Mouse (Mus musculus): ENCODE results near the gene Grk5. TPM values are rescaled to one million over a fixed set of nuclear protein-coding genes. Genes with fewer than 3 reads are reported as not detected.

Grk5 gene
- polyA plus RNA-seq, 1 experiment from 2014 or later: 1.1 TPM

GRCm38 (mm10) chr19:60972281-60973015 is 82.9 kb downstream of the Grk5 start:
- TF ChIP-seq CTCF (IDR thresholded peaks at IDR 0.05; ENCODE audit: low read depth) (no peak), EP300 (optimal IDR thresholded peaks at IDR 0.05) (no peak)
- no peak for DNase-seq (ENCODE audit: low spot score)
- WGBS: 76% methylated on average over 1 of the region's 1 CpGs

GRCm38 (mm10) chr19:60973508-60973907 is 84.0 kb downstream of the Grk5 start:
- H3K27ac ChIP-seq (replicated peaks): no peak overlapping the region

More at GRCm38 (mm10) chr19:60972281-60973015, 82.9 kb downstream of the Grk5 start:
- Histone ChIP-seq H3K9ac (ENCODE audit: low read length) (no peak overlapping the region), H3K4me3 (ENCODE audit: low read depth, low read length) (no peak overlapping the region), H3K4me2 (replicated peaks; ENCODE audit: low read depth) (no peak overlapping the region), H3K36me3 (ENCODE audit: control insufficient read depth, insufficient read depth, low read length) (no peaks in the 10 kb centered on the region), H3K9me3 (ENCODE audit: control insufficient read depth, low read length) (no peaks in the 10 kb centered on the region), H3K27ac (replicated peaks) (no peak overlapping the region), H3K4me1 (replicated peaks; ENCODE audit: control insufficient read depth, insufficient read depth) (no peaks in the 10 kb centered on the region), H3K27me3 (ENCODE audit: control insufficient read depth, insufficient read depth, low read length) (no peaks in the 10 kb centered on the region)
- no peak for ATAC-seq (ENCODE audit: low FRiP score, low TSS enrichment)

GRCm38 (mm10) chr19:60979581-60979980 is 90.0 kb downstream of the Grk5 start:
- no peaks in the 10 kb centered on the region for H3K36me3 ChIP-seq (ENCODE audit: control insufficient read depth, insufficient read depth, low read length)
- WGBS: 78% methylated on average over 1 of the region's 1 CpGs
- no peak overlapping the region for H3K4me3 ChIP-seq (ENCODE audit: low read depth, low read length)
- DNase-seq (ENCODE audit: low spot score) (no peak), ATAC-seq (ENCODE audit: low FRiP score, low TSS enrichment) (no peak)
- no peaks in the 10 kb centered on the region for H3K27me3 ChIP-seq (ENCODE audit: control insufficient read depth, insufficient read depth, low read length)
- H3K9ac ChIP-seq (ENCODE audit: low read length): no peak overlapping the region
- no peak overlapping the region for H3K27ac ChIP-seq (replicated peaks)
- no peak overlapping the region for H3K4me2 ChIP-seq (replicated peaks; ENCODE audit: low read depth)
- TF ChIP-seq EP300 (optimal IDR thresholded peaks at IDR 0.05) (no peak), CTCF (IDR thresholded peaks at IDR 0.05; ENCODE audit: low read depth) (no peak)
- no peaks in the 10 kb centered on the region for H3K9me3 ChIP-seq (ENCODE audit: control insufficient read depth, low read length)
- no peaks in the 10 kb centered on the region for H3K4me1 ChIP-seq (replicated peaks; ENCODE audit: control insufficient read depth, insufficient read depth)

More at GRCm38 (mm10) chr19:60973508-60973907, 84.0 kb downstream of the Grk5 start:
- no peaks in the 10 kb centered on the region for H3K9me3 ChIP-seq (ENCODE audit: control insufficient read depth, low read length)
- no peak overlapping the region for H3K4me3 ChIP-seq (ENCODE audit: low read depth, low read length)
- H3K27me3 ChIP-seq (ENCODE audit: control insufficient read depth, insufficient read depth, low read length): no peaks in the 10 kb centered on the region
- TF ChIP-seq EP300 (optimal IDR thresholded peaks at IDR 0.05): no peak
- no peak for TF ChIP-seq CTCF (IDR thresholded peaks at IDR 0.05; ENCODE audit: low read depth)
- DNase-seq (ENCODE audit: low spot score) (no peak), ATAC-seq (ENCODE audit: low FRiP score, low TSS enrichment) (no peak)
- H3K36me3 ChIP-seq (ENCODE audit: control insufficient read depth, insufficient read depth, low read length): no peaks in the 10 kb centered on the region
- WGBS: 83% methylated on average over 2 of the region's 2 CpGs
- no peak overlapping the region for H3K4me2 ChIP-seq (replicated peaks; ENCODE audit: low read depth)
- no peaks in the 10 kb centered on the region for H3K4me1 ChIP-seq (replicated peaks; ENCODE audit: control insufficient read depth, insufficient read depth)
- H3K9ac ChIP-seq (ENCODE audit: low read length): no peak overlapping the region

GRCm38 (mm10) chr19:60981391-60981790 is 91.8 kb downstream of the Grk5 start:
- Histone ChIP-seq H3K36me3 (ENCODE audit: control insufficient read depth, insufficient read depth, low read length) (no peaks in the 10 kb centered on the region), H3K4me3 (ENCODE audit: low read depth, low read length) (no peak overlapping the region), H3K9me3 (ENCODE audit: control insufficient read depth, low read length) (no peaks in the 10 kb centered on the region), H3K27me3 (ENCODE audit: control insufficient read depth, insufficient read depth, low read length) (no peaks in the 10 kb centered on the region), H3K9ac (ENCODE audit: low read length) (no peak overlapping the region), H3K4me2 (replicated peaks; ENCODE audit: low read depth) (no peak overlapping the region), H3K27ac (replicated peaks) (no peak overlapping the region), H3K4me1 (replicated peaks; ENCODE audit: control insufficient read depth, insufficient read depth) (no peaks in the 10 kb centered on the region)
- DNase-seq (ENCODE audit: low spot score): no peak
- ATAC-seq (ENCODE audit: low FRiP score, low TSS enrichment): no peak
- TF ChIP-seq CTCF (IDR thresholded peaks at IDR 0.05; ENCODE audit: low read depth): no peak
- no peak for TF ChIP-seq EP300 (optimal IDR thresholded peaks at IDR 0.05)
- 84% methylated on average over 5 of the region's 5 CpGs for WGBS

DNA sequence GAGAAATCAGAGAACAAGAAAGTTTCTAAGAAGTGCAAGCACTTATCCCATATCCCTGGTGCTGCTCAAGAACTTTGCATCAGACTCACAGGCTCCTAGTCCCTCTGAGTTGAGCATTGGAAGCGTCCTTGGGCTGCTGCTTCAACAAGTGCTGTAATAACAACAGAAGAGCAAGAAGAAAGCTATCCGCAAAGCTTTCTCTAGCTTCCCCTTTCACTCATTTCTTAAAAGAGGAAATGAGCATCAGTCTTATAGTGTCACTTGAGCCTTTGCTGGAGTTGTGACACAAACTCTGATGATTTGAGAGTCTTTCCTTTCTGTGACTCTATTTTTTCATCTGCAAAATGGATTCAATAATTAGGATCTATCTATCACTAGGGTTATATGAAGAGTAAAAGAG is 92.3 kb downstream of the Grk5 start:
- Histone ChIP-seq H3K27ac (replicated peaks) (no peak overlapping the region), H3K36me3 (ENCODE audit: control insufficient read depth, insufficient read depth, low read length) (no peaks in the 10 kb centered on the region), H3K9ac (ENCODE audit: low read length) (no peak overlapping the region), H3K4me1 (replicated peaks; ENCODE audit: control insufficient read depth, insufficient read depth) (no peaks in the 10 kb centered on the region), H3K9me3 (ENCODE audit: control insufficient read depth, low read length) (no peaks in the 10 kb centered on the region), H3K27me3 (ENCODE audit: control insufficient read depth, insufficient read depth, low read length) (no peaks in the 10 kb centered on the region), H3K4me3 (ENCODE audit: low read depth, low read length) (no peak overlapping the region), H3K4me2 (replicated peaks; ENCODE audit: low read depth) (no peak overlapping the region)
- TF ChIP-seq CTCF (IDR thresholded peaks at IDR 0.05; ENCODE audit: low read depth): no peak
- no peak for TF ChIP-seq EP300 (optimal IDR thresholded peaks at IDR 0.05)
- DNase-seq (ENCODE audit: low spot score) (no peak), ATAC-seq (ENCODE audit: low FRiP score, low TSS enrichment) (no peak)
- 74% methylated on average over 2 of the region's 2 CpGs for WGBS

DNA sequence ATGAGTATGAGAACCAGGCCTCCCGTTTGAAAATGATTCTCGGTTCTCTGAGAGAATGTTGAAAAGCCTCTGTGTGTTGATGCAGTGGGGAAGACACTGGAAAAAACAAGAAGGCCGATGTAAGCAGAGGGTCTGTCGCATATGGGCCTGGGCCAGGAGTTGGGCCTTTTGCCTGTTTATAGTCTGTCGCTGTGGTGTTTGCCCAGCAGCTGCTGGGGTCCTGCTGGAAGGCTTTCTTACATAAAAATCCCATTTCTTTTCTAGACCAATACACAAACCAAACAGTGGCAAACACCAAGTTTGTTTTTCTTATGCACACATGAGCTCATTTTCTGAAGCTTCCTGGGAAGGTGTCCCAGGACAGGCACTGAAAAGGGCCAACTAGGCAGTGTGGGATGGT is 100.2 kb downstream of the Grk5 start:
- WGBS: 55% methylated on average over 5 of the region's 5 CpGs
- no peak for ATAC-seq (ENCODE audit: low FRiP score, low TSS enrichment)
- no peak for DNase-seq (ENCODE audit: low spot score)
- no peak for TF ChIP-seq EP300 (optimal IDR thresholded peaks at IDR 0.05)
- no peak overlapping the region for H3K4me3 ChIP-seq (ENCODE audit: low read depth, low read length)
- no peak overlapping the region for H3K4me2 ChIP-seq (replicated peaks; ENCODE audit: low read depth)
- no peaks in the 10 kb centered on the region for H3K27me3 ChIP-seq (ENCODE audit: control insufficient read depth, insufficient read depth, low read length)
- no peak overlapping the region for H3K27ac ChIP-seq (replicated peaks)
- no peaks in the 10 kb centered on the region for H3K9me3 ChIP-seq (ENCODE audit: control insufficient read depth, low read length)
- H3K4me1 ChIP-seq (replicated peaks; ENCODE audit: control insufficient read depth, insufficient read depth): no peaks in the 10 kb centered on the region
- H3K36me3 ChIP-seq (ENCODE audit: control insufficient read depth, insufficient read depth, low read length): no peaks in the 10 kb centered on the region
- no peak overlapping the region for H3K9ac ChIP-seq (ENCODE audit: low read length)

Data from stomach, postnatal 0 days (tissue).